Mouse (Mus musculus) intestine, embryonic 15.5 days (tissue): ENCODE data around the gene Tex46. TPM values are rescaled to one million over a fixed set of nuclear protein-coding genes. Genes with fewer than 3 reads are reported as not detected.

Experiments used
- ATAC-seq: fragments of 200-750 bp; cut with Nextera tagmentation; 2 replicates; pipeline ENCODE4 v1.8.0; 2017; ENCODE audit warnings: moderate TSS enrichment, moderate library complexity
- H3K27ac ChIP-seq: fragments of 300-500 bp; sonication (generic); 2 replicates; pipeline ENCODE4 v1.5.1; 2015; ENCODE audit warnings: mild to moderate bottlenecking, inconsistent platforms
- H3K27me3 ChIP-seq: fragments of 300-500 bp; sonication (generic); replicated peaks from 2 replicates; pipeline ENCODE4 v1.6.1; 2015; ENCODE audit warnings: inconsistent platforms
- H3K36me3 ChIP-seq: fragments of 300-500 bp; sonication (generic); 2 replicates; pipeline ENCODE4 v1.6.1; 2015; ENCODE audit warnings: inconsistent platforms
- H3K4me1 ChIP-seq: fragments of 300-500 bp; sonication (generic); replicated peaks from 2 replicates; pipeline ENCODE4 v1.6.1; 2015; ENCODE audit warnings: inconsistent platforms
- H3K4me2 ChIP-seq: fragments of 300-500 bp; sonication (generic); replicated peaks from 2 replicates; pipeline ENCODE4 v1.6.1; 2015; ENCODE audit warnings: mild to moderate bottlenecking, inconsistent platforms
- H3K4me3 ChIP-seq: fragments of 300-500 bp; sonication (generic); replicated peaks from 2 replicates; pipeline ENCODE4 v1.5.1; 2015; ENCODE audit warnings: inconsistent platforms
- H3K9ac ChIP-seq: fragments of 300-500 bp; sonication (generic); 2 replicates; pipeline ENCODE4 v1.6.1; 2015; ENCODE audit warnings: inconsistent platforms
- H3K9me3 ChIP-seq: fragments of 300-500 bp; sonication (generic); 2 replicates; pipeline ENCODE4 v1.6.1; 2016; ENCODE audit warnings: inconsistent platforms
- WGBS: fragments of 180-500 bp; shearing (Covaris S2); methylation state at CpG from one replicate; pipeline ENCODE4 v1.1.7; 2015; 5-methylcytosine and 5-hydroxymethylcytosine counted together
- polyA plus RNA-seq: library from polyadenylated mRNA; unstranded; fragments of >200 nt; fragmentation: Nextera tagmentation; extraction: Ambion mirVana; gene quantifications from 2 replicates; pipeline ENCODE4 v1.2.1, GENCODE M21; 2015

Gene Tex46
- polyA plus RNA-seq, 1 experiment from 2014 or later: not detected

DNA sequence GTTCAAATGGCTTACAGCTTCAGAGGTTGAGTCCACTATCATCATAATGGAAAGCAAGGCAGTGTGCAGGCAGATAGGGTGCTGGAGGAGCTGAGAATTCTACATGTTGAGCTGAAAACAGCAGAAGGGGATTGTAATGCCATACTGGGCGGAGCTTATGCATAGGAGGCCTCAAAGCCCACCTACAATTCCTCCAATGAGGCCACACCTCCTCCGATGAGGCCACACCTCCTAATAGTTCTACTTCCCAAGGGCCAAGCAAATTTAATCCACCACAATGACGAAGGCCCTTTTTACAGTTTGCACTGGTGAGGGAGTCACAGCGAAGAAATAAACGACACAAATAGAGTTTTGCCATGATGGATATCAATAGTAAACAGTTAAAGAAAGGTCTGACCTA, 26.3 kb downstream of the Tex46 start:
- 59% methylated on average over 5 of the region's 5 CpGs for WGBS
- H3K4me3 ChIP-seq: no peak overlapping the region

DNA sequence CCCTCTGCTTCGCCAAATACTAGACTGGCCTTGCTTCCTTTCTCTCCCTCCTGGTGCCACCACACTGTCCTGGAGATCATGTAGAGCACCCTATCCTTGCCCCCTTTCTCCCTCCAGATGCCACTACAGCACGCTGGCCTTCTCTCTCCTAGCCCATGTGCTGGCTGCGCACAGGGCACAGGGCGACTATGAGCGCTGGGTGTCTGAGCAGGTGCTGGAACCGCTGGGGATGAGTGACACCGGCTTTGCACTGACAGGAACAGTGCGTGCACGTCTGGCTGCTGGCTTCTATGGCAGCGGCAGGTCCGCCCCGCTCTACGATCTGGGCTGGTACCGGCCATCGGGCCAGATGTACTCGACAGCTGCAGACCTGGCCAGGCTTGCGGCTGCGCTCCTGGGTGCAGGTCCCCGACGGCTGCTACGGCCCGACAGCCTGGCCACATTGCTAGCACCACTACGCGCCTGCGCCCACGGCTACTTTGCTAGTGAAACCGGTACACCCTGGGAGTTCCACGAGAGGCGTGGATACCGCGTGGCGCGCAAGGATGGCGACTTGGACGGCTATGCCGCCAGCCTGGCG, 26.8 kb downstream of the Tex46 start:
- no peaks in the 10 kb centered on the region for H3K9me3 ChIP-seq
- no peak overlapping the region for H3K27ac ChIP-seq
- peak overlapping the region; percentile 54 for H3K4me3 ChIP-seq
- H3K4me2 ChIP-seq: peak overlapping the region; percentile 97
- peaks cover 25% of the 10 kb centered on the region for H3K27me3 ChIP-seq
- H3K9ac ChIP-seq: peak overlapping the region; percentile 47
- no peaks in the 10 kb centered on the region for H3K36me3 ChIP-seq
- 15% methylated on average over 37 of the region's 37 CpGs for whole genome bisulfite sequencing
- ATAC-seq: peak; percentile 19; the same call in 1 of the 2 replicates
- peaks cover 17% of the 10 kb centered on the region; the same call in 1 of the 2 replicates for H3K4me1 ChIP-seq

More for the DNA sequence above, 26.3 kb downstream of the Tex46 start:
- H3K27me3 ChIP-seq: peaks cover 25% of the 10 kb centered on the region
- H3K27ac ChIP-seq: no peak overlapping the region
- no peak overlapping the region for H3K4me2 ChIP-seq
- H3K36me3 ChIP-seq: no peaks in the 10 kb centered on the region
- no peak overlapping the region for H3K9ac ChIP-seq
- peaks cover 17% of the 10 kb centered on the region; the same call in 1 of the 2 replicates for H3K4me1 ChIP-seq
- no peak; the same call in 1 of the 2 replicates for ATAC-seq
- no peaks in the 10 kb centered on the region for H3K9me3 ChIP-seq

DNA sequence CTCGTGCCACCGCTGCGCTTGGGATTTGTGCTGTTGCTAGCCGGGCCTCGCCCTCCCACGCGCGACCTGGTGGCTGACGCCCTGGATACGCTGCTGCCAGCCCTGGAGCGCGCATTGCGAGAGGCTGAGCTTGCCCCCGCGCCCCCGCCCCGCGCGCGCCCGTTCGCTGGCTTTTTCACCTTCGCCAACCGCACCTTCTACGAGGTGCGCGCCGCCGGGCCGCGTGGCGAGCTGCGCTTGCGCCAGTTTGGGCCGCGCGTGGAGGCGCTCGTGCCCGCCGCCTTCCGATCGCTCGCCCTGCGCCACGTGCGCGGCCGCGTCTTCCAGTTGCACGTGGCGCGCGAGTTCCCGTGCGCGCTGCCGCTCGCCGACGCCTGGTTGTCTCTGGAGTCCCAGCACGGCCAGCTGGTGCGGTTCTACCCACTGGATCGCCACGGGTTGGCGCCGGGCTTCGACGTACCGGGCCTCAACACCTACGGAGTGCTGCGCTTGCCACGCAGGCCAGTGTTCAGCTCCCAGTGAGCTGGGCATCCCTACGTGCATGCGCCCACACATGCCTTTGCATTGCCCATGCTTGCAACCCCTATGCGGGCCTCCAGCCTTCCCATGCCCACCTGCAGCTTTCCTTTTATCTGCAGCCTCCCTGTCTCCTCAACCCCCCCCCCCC, 27.5 kb downstream of the Tex46 start:
- H3K27me3 ChIP-seq: peaks cover 25% of the 10 kb centered on the region
- ATAC-seq: peak; percentile 57
- H3K4me2 ChIP-seq: peak overlapping the region; percentile 97
- H3K4me3 ChIP-seq: peak overlapping the region; percentile 54
- 1% methylated on average over 75 of the region's 76 CpGs for WGBS
- no peaks in the 10 kb centered on the region for H3K9me3 ChIP-seq
- H3K27ac ChIP-seq: no peak overlapping the region
- peak overlapping the region; percentile 47 for H3K9ac ChIP-seq
- H3K36me3 ChIP-seq: no peaks in the 10 kb centered on the region
- H3K4me1 ChIP-seq: peaks cover 17% of the 10 kb centered on the region; the same call in 1 of the 2 replicates

DNA sequence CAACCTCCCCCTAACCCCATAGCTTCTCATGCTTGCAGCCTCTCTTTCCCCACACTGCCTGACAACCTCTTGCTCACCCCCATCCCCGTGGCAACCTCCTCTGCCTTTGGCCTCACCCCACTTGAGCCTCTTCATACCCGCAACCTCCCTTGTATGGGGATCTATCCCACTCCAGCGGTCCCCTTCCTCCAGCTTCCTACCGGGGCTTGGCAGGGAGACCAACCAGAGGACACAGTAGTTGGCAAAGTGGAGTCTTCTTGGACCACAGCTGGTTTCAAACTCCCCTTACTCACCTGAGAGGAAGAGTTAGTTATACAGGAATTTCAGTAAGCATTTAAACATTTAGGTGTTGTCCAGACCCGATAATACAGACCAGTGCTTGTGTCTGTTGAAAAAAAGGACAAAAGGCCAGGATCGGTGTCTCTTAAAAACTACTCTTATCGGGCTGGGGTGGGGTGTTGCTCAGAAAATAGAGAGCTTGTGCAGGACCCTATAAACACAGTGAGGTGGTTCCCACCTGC, 28.1 kb downstream of the Tex46 start:
- H3K4me2 ChIP-seq: peak overlapping the region; percentile 97
- WGBS: 53% methylated on average over 7 of the region's 7 CpGs
- H3K36me3 ChIP-seq: no peaks in the 10 kb centered on the region
- no peak overlapping the region for H3K27ac ChIP-seq
- H3K9ac ChIP-seq: no peak overlapping the region
- H3K27me3 ChIP-seq: peaks cover 25% of the 10 kb centered on the region
- ATAC-seq: no peak
- H3K4me1 ChIP-seq: peaks cover 17% of the 10 kb centered on the region; the same call in 1 of the 2 replicates
- H3K4me3 ChIP-seq: 0 out of 2 replicates have a peak overlapping the region, but pooled peaks have one; percentile 54
- H3K9me3 ChIP-seq: no peaks in the 10 kb centered on the region

DNA sequence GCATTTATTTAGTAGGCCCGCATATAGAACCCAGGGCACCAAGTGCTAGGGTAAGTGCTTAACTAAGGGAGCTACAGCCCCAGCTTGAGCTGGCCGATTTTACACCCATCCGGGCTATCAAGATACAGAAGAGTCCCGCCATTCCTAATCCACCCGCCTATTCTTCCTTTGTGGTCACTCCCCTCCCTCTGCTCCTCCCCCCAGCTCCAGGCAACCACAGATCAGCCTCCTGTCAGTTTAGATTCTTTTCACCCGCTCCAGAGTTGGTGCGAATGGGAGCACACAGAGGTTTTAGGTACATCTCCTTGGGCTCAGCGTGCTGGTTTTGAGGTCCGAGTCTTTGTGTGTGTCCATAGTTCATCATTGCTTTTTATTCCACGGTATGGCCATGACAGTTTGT, 28.7 kb downstream of the Tex46 start:
- Histone ChIP-seq H3K4me1 (peaks cover 17% of the 10 kb centered on the region; the same call in 1 of the 2 replicates), H3K9me3 (no peaks in the 10 kb centered on the region), H3K4me2 (peak overlapping the region; percentile 25), H3K27ac (no peak overlapping the region), H3K4me3 (no peak overlapping the region), H3K27me3 (peaks cover 25% of the 10 kb centered on the region), H3K36me3 (no peaks in the 10 kb centered on the region), H3K9ac (no peak overlapping the region)
- 17% methylated on average over 10 of the region's 10 CpGs for WGBS
- ATAC-seq: 0 out of 2 replicates have a peak, but pooled peaks have one; percentile 50

DNA sequence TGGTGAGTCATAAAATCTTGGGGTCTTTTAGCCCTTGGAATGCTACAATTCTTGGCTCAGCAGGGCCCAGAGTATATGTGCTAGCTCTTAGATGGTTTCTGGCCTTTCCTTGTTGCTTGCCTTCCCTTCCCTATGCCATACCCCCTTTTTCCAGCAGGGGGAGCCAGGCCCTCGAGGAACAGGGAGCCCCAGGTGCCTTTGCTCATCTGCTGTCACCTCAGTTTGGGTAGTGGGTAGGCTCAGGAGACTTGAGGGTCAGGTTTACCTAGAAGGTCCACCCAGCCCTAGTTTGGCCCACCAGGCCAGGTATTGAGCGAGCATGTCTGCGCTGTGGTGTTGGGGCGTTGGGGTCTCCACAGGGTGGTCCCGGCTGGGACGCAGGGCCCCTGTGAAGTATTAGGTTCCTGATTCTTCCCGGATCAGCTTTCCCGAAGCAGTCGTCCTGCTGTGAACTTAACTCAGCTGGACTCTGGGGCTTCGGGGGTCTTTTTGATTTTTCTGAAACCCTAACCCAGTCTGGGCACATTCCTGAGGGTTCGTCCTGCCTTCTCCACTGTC, 38.8 kb downstream of the Tex46 start:
- Histone ChIP-seq H3K27me3 (no peaks in the 10 kb centered on the region), H3K9me3 (no peaks in the 10 kb centered on the region), H3K4me2 (peak overlapping the region; percentile 46), H3K27ac (peak overlapping the region; percentile 44; the same call in 1 of the 2 replicates), H3K4me3 (no peak overlapping the region), H3K9ac (0 out of 2 replicates have a peak overlapping the region, but pooled peaks have one; percentile 0), H3K36me3 (0 out of 2 replicates have a peak, but pooled peaks cover 2% of the 10 kb centered on the region), H3K4me1 (peaks cover 9% of the 10 kb centered on the region)
- 13% methylated on average over 11 of the region's 11 CpGs for WGBS
- peak; percentile 66 for ATAC-seq

DNA sequence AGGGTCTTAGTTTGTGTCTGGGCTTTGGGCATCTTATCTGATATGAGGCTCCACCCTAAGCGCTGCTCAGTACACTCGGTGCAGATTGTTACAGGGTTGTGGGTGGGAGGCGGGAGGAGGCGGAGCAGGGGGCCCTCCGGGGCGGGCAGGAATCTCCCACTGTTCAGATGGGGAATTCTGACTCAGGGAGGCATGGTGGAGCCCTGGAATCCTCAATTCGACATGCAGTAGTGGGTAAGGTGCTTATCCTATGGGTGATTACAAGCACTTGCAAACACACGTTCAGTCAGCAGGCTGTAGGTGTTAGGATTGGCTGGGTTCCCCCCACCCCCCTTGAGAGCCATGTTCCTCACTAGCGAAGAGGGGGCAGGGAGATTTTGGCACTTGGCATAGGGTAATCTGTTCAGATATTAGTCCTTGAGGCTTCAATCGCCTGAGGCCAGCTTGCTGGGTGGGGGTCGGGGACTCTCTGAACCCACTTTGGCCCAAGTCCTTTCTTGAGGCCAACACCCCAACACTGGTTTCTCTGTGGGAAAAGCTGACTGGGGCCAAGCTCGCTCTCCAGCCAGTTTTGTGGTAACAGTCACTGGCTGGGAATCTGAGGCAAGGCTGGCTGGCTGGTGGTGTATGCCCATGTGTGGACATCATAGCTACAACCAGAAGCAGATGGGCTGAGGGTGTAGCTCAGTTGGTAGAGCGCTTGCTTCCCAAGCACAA, 39.4 kb downstream of the Tex46 start:
- ATAC-seq: peak; percentile 72

DNA sequence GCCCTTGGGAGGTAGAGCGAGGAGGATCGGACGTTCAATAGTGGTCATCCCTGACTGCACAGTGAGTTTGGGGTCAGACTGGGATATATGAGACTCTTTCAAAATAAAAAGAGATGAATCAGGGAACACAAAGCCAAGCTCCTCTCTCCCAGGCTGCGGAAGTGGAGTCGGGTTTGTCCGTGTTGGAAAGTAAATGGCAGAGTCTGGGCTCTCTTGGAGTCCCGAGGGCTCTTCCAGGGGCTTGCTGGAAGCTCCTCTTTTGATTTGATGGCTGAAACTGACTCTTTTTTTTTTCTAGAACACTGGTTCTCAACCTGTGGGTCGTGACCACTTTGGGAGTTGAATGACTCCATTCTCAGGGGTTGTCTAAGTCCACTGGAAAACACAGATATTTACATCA, 40.0 kb downstream of the Tex46 start:
- H3K4me2 ChIP-seq: no peak overlapping the region
- no peak for ATAC-seq
- no peaks in the 10 kb centered on the region for H3K9me3 ChIP-seq
- peaks cover 9% of the 10 kb centered on the region for H3K4me1 ChIP-seq
- H3K27me3 ChIP-seq: no peaks in the 10 kb centered on the region
- no peak overlapping the region for H3K4me3 ChIP-seq
- H3K27ac ChIP-seq: no peak overlapping the region
- no peak overlapping the region for H3K9ac ChIP-seq
- H3K36me3 ChIP-seq: 0 out of 2 replicates have a peak, but pooled peaks cover 9% of the 10 kb centered on the region
- WGBS: 87% methylated on average over 8 of the region's 8 CpGs

More for the DNA sequence above, 39.4 kb downstream of the Tex46 start:
- peaks cover 9% of the 10 kb centered on the region for H3K4me1 ChIP-seq
- WGBS: 39% methylated on average over 13 of the region's 13 CpGs
- H3K9me3 ChIP-seq: no peaks in the 10 kb centered on the region
- H3K4me3 ChIP-seq: no peak overlapping the region
- H3K4me2 ChIP-seq: peak overlapping the region; percentile 46
- H3K27me3 ChIP-seq: no peaks in the 10 kb centered on the region
- H3K36me3 ChIP-seq: 0 out of 2 replicates have a peak, but pooled peaks cover 5% of the 10 kb centered on the region
- 0 out of 2 replicates have a peak overlapping the region, but pooled peaks have one; percentile 44 for H3K27ac ChIP-seq
- H3K9ac ChIP-seq: 0 out of 2 replicates have a peak overlapping the region, but pooled peaks have one; percentile 0

DNA sequence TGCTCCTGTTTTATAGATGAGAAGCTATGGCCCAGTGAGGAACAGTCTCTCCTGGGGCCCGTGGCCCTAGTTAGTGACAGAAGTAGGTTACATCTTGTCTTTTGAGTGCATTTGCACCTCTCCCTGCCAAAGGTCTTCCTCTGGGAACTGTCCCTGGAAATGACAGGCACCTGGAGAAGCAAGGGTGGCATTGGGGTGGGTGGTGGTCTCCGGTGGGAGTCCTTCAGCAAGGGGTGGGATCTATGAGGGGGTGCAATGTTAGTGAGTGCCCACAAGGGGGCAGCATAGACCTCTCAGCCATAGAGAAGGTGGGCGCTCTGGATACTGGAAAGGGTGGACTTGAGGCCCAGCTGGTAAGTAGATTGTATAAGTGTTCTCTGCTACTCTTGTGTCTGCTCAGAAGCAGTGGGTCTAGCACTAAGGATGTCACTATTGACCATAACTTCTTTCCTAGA, 41.1 kb downstream of the Tex46 start:
- 0 out of 2 replicates have a peak, but pooled peaks cover 9% of the 10 kb centered on the region for H3K36me3 ChIP-seq
- ATAC-seq: no peak
- WGBS: 57% methylated on average over 3 of the region's 3 CpGs

DNA sequence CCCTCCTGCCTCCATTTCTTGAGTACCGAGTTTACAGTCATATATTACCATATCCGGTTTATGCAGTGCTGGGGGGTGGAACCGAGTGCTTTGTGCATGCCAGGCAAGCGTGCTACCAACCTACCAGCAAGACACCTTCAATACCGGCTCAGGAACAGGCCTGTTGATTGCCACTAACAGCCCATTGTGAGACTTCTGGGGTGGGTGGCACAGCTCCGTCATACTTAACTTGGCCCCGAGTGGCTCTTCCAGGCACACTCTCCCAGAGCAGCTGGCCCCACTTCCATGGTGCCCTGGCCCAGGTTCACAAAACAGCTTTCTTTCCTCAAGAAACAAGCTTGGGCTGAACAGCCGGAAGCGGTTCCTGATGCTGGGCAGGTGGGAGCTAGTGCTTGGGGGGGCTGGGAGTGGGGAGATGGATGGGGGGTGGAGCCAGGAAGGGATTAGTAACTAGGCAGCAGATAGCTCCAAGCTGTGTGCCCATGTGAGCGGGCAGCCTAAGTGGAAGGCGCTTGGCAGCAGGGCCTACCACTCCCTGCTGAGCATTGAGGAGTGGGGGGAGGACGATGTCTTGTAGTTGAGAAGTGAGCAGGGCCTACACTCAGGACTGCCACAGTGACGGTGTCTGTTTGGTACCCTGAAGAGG, 41.8 kb downstream of the Tex46 start:
- Histone ChIP-seq H3K9ac (no peak overlapping the region), H3K4me2 (no peak overlapping the region), H3K36me3 (0 out of 2 replicates have a peak, but pooled peaks cover 9% of the 10 kb centered on the region), H3K4me3 (no peak overlapping the region), H3K4me1 (peaks cover 9% of the 10 kb centered on the region), H3K27me3 (no peaks in the 10 kb centered on the region), H3K27ac (no peak overlapping the region; the same call in 1 of the 2 replicates), H3K9me3 (no peaks in the 10 kb centered on the region)
- 77% methylated on average over 13 of the region's 13 CpGs for WGBS
- ATAC-seq: no peak

More for the DNA sequence above, 41.1 kb downstream of the Tex46 start:
- Histone ChIP-seq H3K27ac (no peak overlapping the region; the same call in 1 of the 2 replicates), H3K9me3 (no peaks in the 10 kb centered on the region), H3K9ac (no peak overlapping the region), H3K4me3 (no peak overlapping the region), H3K4me1 (peaks cover 9% of the 10 kb centered on the region), H3K27me3 (no peaks in the 10 kb centered on the region), H3K4me2 (no peak overlapping the region)

DNA sequence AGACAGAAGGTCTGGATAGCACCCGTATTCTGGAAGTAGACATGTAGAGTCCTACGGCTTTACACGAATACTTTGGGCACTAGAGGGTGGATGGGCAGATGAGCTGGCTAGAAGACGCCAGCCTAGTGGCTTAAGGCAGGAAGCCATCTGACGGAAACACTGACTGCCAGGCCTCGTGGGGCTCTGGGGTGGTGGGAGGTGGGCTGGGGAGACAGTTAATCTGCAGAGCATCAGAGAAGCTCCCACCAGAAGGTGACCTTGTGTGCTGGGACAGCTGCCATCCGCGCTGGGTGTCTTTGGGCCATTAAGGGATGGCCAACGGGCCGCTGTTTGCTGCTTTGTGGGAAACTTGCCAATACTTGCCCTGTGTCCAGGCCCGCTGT, 42.3 kb downstream of the Tex46 start:
- H3K27me3 ChIP-seq: no peaks in the 10 kb centered on the region
- H3K4me2 ChIP-seq: no peak overlapping the region
- peaks cover 9% of the 10 kb centered on the region for H3K4me1 ChIP-seq
- no peak for ATAC-seq
- no peak overlapping the region for H3K4me3 ChIP-seq
- no peaks in the 10 kb centered on the region for H3K9me3 ChIP-seq
- H3K27ac ChIP-seq: no peak overlapping the region
- H3K36me3 ChIP-seq: 0 out of 2 replicates have a peak, but pooled peaks cover 9% of the 10 kb centered on the region
- no peak overlapping the region for H3K9ac ChIP-seq
- 76% methylated on average over 11 of the region's 11 CpGs for WGBS
